Mouse (Mus musculus): ENCODE results near the gene Atf7ip. TPM values are rescaled to one million over a fixed set of nuclear protein-coding genes. Genes with fewer than 3 reads are reported as not detected.

Gene Atf7ip
- total RNA-seq, 4 experiments from 2014 or later = 90.9 to 100 (median 97.0) TPM

DNA sequence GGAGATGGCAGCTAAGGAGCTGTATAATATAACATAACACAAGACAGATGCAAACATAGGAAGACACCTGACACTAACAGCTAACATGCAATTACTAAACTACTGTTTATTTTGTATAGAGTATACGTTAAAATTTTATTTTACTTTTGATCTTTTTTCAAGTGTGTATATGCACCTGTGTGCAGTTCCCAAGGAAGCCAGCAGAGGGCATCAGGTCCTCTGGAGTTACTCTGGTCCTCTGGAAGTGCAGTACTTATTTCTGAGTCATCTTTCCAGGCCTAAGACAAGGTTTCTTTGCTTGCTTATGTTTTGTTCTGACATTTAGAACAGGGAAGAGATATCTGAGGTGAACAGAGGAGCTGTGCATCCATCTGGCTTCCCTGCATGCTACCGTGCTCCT lies 138.2 kb downstream of the Atf7ip start:
- no peak for DNase-seq (ENCODE audit: low spot score in 2 of 2)

DNA sequence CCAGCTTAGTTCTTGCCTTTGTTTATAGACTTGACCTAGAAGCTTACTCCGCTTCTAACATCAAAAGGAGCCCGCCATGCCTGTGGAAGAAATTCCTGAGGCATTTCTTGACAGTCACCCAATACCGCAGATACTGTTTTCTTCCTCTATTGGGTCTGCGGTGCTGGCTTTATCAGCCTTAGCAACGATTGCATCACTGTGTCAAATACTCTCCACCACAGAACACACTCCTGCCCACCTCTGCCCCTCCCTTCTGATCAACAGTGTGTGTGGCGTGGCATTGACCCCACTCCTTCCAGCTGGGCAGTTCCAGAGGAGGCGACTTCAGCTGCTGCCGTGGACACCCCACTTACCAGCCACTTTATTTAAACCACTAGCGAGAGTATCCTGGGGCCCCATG lies 139.8 kb downstream of the Atf7ip start:
- no peak for DNase-seq (ENCODE audit: low spot score in 2 of 2)

DNA sequence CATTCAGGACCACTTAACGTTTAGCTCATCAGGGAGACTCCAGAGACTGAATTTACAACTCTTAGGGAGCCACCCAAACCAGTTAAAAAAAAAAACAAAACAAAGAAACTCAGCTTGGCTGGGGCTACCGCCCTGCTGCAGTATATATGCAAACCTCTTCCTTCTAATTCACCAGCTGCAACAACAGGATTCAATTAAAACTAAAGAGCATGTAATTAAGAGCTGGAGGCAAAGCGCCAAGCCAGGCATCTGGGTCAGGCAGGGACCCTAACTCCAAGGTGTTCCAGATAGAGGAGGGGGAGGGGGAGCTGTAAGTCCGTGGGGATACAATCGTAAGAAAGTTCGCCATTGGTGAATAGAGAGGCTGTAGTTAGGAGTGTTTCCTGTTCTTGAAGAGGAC lies 140.2 kb downstream of the Atf7ip start:
- DNase-seq (ENCODE audit: low spot score in 2 of 2) = no peak

DNA sequence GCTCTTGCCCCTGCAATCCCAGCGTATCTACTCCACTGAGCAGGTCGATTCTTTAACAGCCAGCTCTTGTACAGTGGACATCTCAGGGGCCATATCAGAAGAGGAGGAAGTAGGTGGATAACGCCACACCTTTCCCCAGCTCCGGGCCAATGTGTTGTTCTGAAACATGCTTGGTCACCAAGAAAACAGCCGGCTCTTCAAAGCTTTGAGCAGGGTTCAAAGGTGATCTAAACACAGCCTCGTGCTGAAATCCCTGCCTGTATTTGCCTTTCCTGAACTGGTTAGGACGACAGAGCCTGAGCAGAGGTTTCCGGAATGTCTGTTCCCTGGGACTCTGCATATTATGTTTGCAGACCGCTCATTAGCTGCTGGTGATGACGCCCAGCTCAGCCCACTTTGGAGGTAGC lies 141.5 kb downstream of the Atf7ip start:
- no peak for DNase-seq (ENCODE audit: low spot score in 2 of 2)

DNA sequence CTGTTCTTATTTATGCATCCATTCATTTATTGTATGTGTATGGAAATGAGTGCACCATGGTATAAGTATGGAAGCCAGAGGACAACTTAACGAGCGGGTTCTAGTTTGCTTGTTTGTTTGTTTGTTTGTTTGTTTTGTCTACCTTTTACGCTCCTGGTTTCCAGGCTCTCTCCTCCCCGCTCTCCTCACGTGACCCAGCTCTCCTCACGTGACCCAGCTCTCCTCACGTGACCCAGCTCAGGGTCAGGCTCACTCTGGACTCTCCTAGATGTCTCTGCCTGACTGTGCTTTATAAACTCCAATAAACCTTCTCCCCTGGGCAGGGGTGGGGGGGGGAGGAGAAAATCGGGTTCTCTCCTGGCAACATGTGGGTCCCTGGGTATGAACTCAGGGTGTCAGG lies 144.7 kb downstream of the Atf7ip start:
- no peak for DNase-seq (ENCODE audit: low spot score in 2 of 2)

DNA sequence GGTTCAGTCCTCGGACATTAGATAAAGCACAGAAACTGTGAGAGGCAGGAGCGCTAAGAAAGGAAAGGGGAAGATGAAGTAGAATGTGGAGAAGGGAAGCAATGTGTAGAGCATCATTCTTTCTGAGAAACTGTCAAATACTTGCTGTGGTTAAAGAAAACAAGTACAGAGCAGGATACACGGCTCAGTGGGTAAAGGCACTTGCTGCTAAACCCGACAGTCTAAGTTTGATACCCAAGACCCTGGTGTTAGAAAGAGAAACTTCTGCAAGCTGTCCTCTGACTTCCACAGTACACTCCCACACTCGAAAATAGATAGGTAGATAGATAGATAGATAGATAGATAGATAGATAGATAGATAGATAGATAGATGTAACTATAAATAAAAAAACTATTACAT lies 147.4 kb downstream of the Atf7ip start:
- no peak for DNase-seq (ENCODE audit: low spot score in 2 of 2)

DNA sequence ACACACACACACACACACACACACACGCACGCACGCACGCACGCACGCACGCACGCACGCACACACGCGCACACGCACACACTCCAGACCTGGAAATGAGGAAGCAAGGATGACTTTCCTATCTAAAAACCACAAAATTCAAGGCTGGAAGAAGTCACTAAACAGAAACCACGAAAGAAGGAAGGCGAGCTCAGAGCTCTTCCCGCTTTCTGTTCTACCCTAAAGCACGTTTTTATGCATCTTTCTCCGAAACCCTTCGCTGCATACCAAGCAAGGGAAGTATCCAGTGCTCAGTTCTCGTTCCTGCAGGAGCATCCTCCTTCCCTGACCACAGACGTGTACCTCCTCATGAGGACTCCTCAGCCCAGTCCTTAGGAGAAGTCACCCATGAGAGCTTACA lies 148.5 kb downstream of the Atf7ip start:
- no peak for DNase-seq (ENCODE audit: low spot score in 2 of 2)

DNA sequence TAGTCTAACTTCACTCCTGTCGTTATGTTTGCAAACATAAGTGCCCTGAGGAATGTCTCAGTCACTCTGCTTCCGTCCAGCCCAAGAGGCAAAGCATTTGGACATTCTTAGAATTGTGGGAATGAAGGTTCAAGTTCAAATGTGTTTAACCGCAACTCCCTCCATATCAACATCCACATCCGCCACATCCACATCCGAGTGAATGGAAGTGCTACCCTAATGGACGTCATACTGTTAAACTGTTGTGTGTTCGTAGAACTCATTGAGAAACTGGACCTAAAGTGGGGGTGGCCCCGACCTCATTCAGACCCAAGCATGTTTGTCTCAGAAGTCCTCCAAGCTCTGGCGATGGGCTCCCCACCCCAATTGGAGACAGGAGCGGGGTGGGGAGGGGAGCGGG lies 149.8 kb downstream of the Atf7ip start:
- no peak for DNase-seq (ENCODE audit: low spot score in 2 of 2)

DNA sequence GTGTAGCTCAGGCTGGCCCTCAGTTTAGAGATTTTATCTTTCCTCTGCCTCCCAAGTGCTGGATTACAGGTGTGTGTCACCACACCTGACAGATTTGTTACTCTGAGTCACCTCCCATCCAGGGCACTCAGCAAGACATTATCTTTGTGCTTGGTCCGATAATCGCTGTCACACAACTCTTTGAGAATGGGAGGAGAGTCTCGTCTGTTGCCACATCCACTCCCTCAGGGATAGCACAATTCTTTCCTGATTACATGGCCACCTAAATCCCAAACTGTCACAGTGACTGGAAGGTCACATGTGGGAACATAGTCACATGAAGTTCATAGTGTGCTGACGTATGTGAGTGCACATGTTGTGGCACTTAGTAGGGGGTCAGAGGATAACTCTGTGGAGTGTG lies 152.3 kb downstream of the Atf7ip start:
- no peak for DNase-seq (ENCODE audit: low spot score in 2 of 2)

DNA sequence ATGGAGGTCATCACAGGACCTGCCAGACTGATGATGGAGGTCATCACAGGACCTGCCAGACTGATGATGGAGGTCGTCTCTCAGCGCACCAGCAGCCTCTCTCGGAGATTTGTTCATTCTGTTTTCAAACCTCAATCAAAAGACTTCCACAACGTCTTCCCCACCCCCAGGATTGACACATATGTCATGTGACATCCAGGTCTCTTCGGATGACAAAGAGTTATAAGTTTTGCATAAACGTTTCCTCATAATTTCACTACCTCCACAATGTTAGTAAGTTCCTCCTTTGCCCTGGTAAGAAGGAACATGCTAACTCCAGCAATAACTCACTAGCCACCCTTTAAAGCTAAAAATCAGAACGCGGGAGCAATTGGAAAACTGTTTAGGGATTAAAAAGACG lies 153.3 kb downstream of the Atf7ip start:
- no peak for DNase-seq (ENCODE audit: low spot score in 2 of 2)

Other genes with a start within 250 kb of the Atf7ip start
- not detected for gene Gm8994, start 178.6 kb upstream of the Atf7ip start, total RNA-seq (2022)
- not detected for gene E330021D16Rik, start 90.6 kb upstream of the Atf7ip start, total RNA-seq (2022)
- gene Plbd1, start 155.8 kb downstream of the Atf7ip start, total RNA-seq (2022) = under 1 TPM in 1 of 4 experiments, not detected in 3; 0.27 TPM